Mouse (Mus musculus): Measurements from ENCODE around the gene Vmn1r35. TPM values are rescaled to one million over a fixed set of nuclear protein-coding genes. Genes with fewer than 3 reads are reported as not detected.
"Not testable (repeated sequence)": the region's sequence is repeated elsewhere in the genome, so short reads cannot be mapped to it uniquely, and the experiment has no call there.

Gene Vmn1r35
- total RNA-seq (2022), result not detected

- no peak for DNase-seq (ENCODE audit: low spot score in 2 of 2)
These were observed at the start of gene Vmn1r35 for GRCm38 (mm10) chr6:66685806-66686205. TSS of gene Vmn1r35 (minus strand) at chr6:66685906.

- not testable (repeated sequence) for DNase-seq (ENCODE audit: low spot score in 2 of 2)
These were observed 43.4 kb upstream of the Vmn1r35 start, which contains the start of gene Vmn1r37 for GRCm38 (mm10) chr6:66729082-66729481. TSS of gene Vmn1r37 (plus strand) at chr6:66729382.

DNA sequence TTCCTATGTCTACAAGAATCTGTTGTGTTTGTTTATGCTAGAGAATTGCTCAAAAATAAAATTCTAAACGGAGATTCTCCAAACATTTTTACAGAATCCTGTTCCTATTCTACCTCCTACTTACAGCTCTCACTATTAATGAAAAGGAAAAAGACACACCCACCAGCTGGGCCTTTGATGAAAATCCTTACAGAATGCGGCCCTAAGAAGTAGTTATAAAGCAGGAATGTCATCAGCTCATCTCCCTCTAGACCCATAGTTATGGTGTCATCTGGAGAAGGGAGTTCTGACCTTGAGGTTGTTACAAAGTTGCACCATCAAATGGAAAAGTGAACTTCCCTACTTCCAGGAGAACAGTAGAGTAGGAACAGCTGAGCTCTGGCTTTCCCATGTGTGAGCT, 33.4 kb upstream of the Vmn1r35 start, which contains the start of gene Vmn1r36:
Vmn1r36 (minus strand) TSS at position 101 of the 400 bp plus-strand sequence.
- DNase-seq (ENCODE audit: low spot score in 2 of 2), result not testable (repeated sequence)

GRCm38 (mm10) chr6:66713854-66714253, 28.1 kb upstream of the Vmn1r35 start:
- DNase-seq (ENCODE audit: low spot score in 2 of 2), result no peak

- DNase-seq (ENCODE audit: low spot score in 2 of 2), result no peak
These were observed 23.2 kb upstream of the Vmn1r35 start for GRCm38 (mm10) chr6:66708901-66709300.

DNA sequence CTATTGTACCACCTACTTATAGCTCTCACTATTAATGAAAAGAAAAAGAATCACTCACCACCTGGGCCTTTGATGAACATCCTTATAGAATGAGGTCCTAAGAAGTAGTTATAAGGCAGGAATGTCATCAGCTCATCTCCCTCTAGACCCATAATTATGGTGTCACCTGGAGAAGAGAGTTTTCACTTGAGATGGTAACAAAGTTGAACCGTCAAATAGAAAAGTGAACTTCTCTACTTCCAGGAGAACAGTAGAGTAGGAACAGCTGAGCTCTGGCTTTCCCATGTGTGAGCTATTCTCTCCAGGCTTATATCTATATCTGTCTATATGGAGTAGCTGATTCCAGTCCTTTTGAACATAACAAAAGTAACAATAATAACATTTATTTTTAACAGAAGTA, 41.9 kb downstream of the Vmn1r35 start, which contains the start of gene Vmn1r34:
Vmn1r34 (minus strand) TSS at position 101 of the 400 bp plus-strand sequence.
- no peak for DNase-seq (ENCODE audit: low spot score in 2 of 2)

Other genes with a start within 250 kb of the Vmn1r35 start
- 1 to 10 TPM; 5.8 to 7.4 (median 6.9) TPM for gene Mad2l1, start 150.5 kb downstream of the Vmn1r35 start, total RNA-seq (2022)
- not detected for gene Vmn1r32, start 125.8 kb downstream of the Vmn1r35 start, total RNA-seq (2022)
- not detected for gene Vmn1r33, start 67.6 kb downstream of the Vmn1r35 start, total RNA-seq (2022)
- not detected for gene Vmn1r34, start 42.0 kb downstream of the Vmn1r35 start, total RNA-seq (2022)
- not detected for gene Vmn1r36, start 33.3 kb upstream of the Vmn1r35 start, total RNA-seq (2022)
- gene Vmn1r37, start 43.5 kb upstream of the Vmn1r35 start, total RNA-seq (2022), result not detected
- gene Vmn1r38, start 96.7 kb upstream of the Vmn1r35 start, total RNA-seq (2022), result not detected
- not detected for gene Vmn1r39, start 124.7 kb upstream of the Vmn1r35 start, total RNA-seq (2022)
- gene Gng12, start 210.5 kb upstream of the Vmn1r35 start, total RNA-seq (2022), result 10 to 100 TPM; 56.7 to 75.5 (median 67.9) TPM